Mouse (Mus musculus): ENCODE measurements around the gene Slc1a3.
"Not testable (repeated sequence)": the region's sequence is repeated elsewhere in the genome, so short reads cannot be mapped to it uniquely, and the experiment has no call there.

Gene Slc1a3

DNA sequence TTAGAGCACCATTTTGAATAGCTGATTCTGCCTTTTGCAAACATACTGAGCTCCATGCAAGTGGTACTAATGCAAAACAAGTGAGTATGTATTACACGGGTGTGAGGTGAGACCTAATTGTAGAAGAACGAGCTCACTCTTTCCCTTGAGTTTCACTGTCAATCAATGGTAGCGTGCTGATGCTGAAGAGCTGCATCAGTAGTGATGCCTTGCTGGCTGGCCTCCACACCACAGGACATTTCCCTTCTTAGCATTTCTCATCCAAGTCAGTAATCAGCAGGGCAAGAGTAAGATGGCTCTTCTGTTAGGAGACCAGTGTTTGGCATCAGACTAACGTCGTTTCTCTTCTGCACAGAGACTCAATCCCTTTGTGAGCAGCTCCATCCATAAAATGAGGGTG lies 4.0 kb downstream of the Slc1a3 start:
- DNase-seq (ENCODE audit: low read depth) = no peak

GRCm38 (mm10) chr15:8706178-8706577 lies 4.4 kb downstream of the Slc1a3 start:
- no peak for DNase-seq (ENCODE audit: low read depth)

GRCm38 (mm10) chr15:8705560-8705959 lies 5.0 kb downstream of the Slc1a3 start:
- DNase-seq (ENCODE audit: low read depth) = not testable (repeated sequence)

DNA sequence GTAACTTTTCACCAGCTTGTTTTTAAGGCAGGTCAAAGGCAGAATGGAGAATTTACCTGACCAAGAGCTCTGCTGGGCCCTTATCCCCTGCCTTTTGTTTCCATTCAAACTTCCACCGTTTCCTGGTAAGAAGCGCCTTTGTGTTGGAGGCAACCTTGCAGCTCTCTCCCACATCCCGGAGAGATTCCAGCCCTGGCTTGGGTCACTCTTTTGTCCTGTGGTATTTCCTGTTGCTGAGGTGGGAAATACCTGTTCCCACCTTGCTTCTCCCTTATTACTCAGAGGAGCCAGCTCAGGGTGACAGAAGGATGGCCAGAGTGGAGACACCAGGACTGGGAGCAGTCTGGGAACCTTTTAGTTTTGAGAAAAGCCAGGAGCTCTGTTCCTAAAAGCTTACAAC lies 12.6 kb downstream of the Slc1a3 start:
- no peak for DNase-seq (ENCODE audit: low read depth)

- no peak for DNase-seq (ENCODE audit: low read depth)
Observed at GRCm38 (mm10) chr15:8697500-8697899, 13.1 kb downstream of the Slc1a3 start.

DNA sequence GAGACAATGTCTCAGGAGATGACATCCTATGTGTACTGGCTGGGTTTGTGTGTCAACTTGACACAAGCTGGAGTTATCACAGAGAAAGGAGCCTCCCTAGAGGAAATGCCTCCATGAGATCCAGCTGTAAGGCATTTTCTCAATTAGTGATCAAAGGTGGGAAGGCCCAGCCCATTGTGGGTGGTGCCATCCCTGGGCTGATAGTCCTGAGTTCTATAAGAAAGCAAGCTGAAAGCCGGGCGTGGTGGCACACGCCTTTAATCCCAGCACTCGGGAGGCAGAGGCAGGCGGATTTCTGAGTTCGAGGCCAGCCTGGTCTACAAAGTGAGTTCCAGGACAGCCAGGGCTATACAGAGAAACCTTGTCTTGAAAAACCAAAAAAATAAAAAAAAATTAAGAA lies 20.4 kb downstream of the Slc1a3 start:
- DNase-seq (ENCODE audit: low read depth) = not testable (repeated sequence)

DNA sequence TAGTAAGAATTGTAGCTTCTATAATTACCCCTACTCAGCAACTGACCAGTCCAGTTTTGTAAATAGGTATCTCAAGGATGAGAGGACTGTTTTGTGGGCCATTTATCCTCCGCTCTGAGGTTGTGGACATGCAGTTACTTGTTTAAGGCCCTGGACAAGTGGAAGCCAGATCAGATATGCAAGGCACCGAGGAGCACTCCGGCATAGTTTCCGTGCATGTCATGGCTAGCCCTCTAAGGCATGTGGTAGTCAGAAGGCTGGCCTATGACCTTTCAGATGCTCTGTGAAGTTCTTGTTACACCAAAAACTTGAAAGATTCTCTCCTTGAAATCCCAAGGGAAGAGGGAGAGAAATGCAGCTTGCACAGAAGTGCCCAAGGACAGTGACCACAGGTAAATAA lies 23.7 kb downstream of the Slc1a3 start:
- no peak for DNase-seq (ENCODE audit: low read depth)

- DNase-seq (ENCODE audit: low read depth) = no peak
Observed at GRCm38 (mm10) chr15:8685506-8685905, 25.1 kb downstream of the Slc1a3 start.

DNA sequence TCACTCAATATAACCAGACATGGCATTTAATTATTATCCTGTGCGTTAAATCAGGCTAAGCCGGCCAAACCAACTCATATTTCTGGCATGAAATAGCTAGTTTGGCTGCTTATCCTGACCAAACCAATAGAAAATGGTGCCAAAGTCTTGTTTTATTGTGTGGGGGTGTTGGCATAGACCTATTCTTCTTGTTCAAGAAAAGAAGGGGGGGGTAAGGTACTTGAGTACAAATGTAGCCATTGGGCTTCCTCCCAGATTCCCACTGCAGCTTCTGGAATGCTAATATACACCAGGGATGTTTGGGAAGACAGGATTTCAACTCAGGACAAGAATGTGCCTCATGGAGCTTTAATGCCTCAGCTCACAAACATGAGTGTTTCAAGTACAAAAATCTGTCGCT lies 26.3 kb downstream of the Slc1a3 start:
- DNase-seq (ENCODE audit: low read depth) = peak; percentile 90

- no peak for DNase-seq (ENCODE audit: low read depth)
Observed at GRCm38 (mm10) chr15:8682871-8683270, 27.7 kb downstream of the Slc1a3 start.

- DNase-seq (ENCODE audit: low read depth) = no peak
Observed at GRCm38 (mm10) chr15:8682421-8682820, 28.1 kb downstream of the Slc1a3 start.

GRCm38 (mm10) chr15:8681971-8682370 lies 28.6 kb downstream of the Slc1a3 start:
- DNase-seq (ENCODE audit: low read depth) = no peak

DNA sequence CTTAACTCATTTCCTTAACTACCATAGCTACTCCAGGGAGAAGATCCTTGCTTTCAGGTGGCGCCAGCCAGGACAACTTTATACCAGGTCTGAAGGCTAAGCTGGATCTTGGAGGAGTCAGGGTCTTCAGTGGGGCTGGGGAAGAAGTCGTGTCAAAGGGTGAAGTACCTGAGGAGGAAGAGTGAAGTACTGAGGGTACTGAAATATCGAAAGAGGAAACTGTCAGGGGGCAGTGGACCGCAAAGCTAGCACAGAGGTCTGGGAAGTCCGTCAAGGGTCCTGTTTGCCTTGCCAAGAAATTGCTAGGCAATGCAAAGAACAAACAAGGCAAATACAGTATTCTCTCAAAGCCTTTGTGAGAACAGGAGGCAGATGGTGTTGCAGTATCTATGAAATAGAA lies 29.6 kb downstream of the Slc1a3 start:
- DNase-seq (ENCODE audit: low read depth) = no peak

DNA sequence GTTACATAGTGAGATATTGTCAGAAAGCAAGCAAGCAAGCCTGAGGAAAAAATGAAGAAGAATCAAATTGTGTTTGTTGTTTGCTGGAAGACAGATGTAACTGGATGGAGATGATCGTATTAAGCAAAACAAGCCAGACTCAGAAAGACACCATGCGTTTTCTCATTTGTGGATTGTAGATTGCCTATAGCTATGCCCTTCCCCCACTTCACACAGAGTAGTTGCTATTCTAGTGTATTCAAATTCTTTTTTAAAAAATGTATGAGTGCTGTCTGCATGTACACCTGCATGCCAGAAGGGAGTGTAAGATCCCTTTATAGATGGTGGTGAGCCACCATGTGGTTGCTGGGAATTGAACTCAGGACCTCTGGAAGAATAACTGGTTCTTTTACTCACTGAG lies 33.6 kb downstream of the Slc1a3 start:
- DNase-seq (ENCODE audit: low read depth) = no peak

GRCm38 (mm10) chr15:8676211-8676691 lies 34.3 kb downstream of the Slc1a3 start:
- DNase-seq (ENCODE audit: low read depth) = no peak

DNA sequence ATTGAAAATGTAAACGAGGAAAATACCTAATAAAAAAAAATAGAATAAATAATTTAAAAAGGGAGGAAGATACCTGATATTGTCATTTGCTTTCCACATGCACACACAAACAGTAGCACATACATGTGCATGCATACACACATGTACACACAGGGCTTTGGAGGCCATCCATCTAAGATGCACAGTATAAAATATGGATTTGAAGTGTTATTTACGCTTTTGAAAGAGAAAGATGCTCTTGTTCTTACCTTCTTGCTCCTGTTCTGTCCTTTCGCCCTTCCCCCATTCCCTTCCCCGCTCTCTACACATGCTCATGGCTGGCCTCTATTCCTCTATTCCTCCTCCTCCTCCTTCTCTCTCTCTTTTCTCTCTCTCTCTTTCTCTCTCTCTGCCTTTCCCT lies 34.9 kb downstream of the Slc1a3 start:
- DNase-seq (ENCODE audit: low read depth) = no peak

- DNase-seq (ENCODE audit: low read depth) = no peak
Observed at GRCm38 (mm10) chr15:8672532-8672931, 38.0 kb downstream of the Slc1a3 start.

GRCm38 (mm10) chr15:8667849-8668522 lies 42.6 kb downstream of the Slc1a3 start:
- no peak for DNase-seq (ENCODE audit: low read depth)

DNA sequence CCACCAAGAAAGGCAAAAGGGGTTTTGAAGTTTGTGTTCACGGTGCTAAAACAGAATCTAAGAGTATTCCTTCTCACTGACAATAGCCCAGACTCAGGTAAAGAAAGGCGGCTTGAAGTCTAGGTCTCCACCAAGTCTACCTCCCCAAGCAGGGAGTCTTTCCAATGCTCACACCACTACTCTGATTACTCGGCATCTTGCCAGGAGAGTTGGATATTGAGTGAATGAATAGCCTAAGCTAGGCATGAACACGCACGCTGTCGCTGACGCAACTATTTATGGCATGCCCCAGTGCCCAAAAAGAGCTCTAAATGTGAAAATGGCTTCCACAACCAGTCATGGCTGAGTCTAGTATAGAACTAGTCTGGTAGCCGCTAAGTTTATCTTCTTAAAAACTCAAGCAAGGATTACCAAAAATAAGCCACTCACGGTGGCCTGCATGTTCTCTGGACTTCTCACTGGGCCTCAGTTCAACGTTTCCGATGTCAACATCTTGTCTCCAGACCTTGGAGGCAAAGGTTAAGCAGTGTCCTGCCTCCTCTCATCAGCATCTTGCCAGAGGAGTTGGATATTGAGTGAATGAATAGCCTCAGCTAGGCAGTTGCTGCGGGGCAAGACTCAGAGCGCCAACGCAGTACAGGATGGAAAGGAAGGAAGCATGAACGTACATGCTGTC lies 44.8 kb downstream of the Slc1a3 start:
- no peak for DNase-seq (ENCODE audit: low read depth)

- no peak for DNase-seq (ENCODE audit: low read depth)
Observed at GRCm38 (mm10) chr15:8663348-8664099, 47.0 kb downstream of the Slc1a3 start.

- no peak for DNase-seq (ENCODE audit: low read depth)
Observed at GRCm38 (mm10) chr15:8661856-8662255, 48.7 kb downstream of the Slc1a3 start.

GRCm38 (mm10) chr15:8659977-8660376 lies 50.6 kb downstream of the Slc1a3 start:
- DNase-seq (ENCODE audit: low read depth) = no peak

DNA sequence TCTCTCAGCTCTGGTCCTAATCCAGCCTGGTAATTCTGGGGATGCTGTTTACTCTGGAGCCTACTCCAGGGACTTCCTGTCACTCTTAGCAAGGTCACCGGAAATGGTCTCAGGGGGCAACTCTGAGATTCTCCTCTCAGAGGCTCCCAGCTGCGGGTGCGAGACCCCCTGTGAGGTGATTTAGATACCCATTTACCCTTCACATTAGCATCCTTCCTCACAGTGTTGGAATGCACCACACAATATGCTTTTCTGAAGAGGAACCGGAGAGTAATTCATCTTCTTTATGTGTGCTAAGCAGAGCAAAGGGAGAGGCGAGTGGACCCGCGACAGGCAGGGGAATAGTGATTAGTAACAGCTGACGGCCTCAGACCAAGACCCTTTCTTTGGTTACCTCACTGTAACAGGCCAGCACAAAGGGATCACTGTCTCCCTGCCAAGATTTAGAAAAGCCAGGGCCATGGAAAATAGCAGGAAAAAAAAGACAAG lies 51.0 kb downstream of the Slc1a3 start:
- no peak for DNase-seq (ENCODE audit: low read depth)
